In genomic region chr12:101911346-101911745, GRCm38 (mm10) we compare ENCODE assay signal across 9 mouse cellular contexts. TPM values are rescaled to one million over a fixed set of nuclear protein-coding genes. Genes with fewer than 3 reads are reported as not detected.
DNase-seq lines count a peak whose midpoint lies in the region; ATAC-seq and TF ChIP-seq lines count a peak whose summit lies in the region.
"Had no signal": no experiment of that assay in that cellular context is flagged by ENCODE, and none has a peak within 500 bp of the region (broad histone marks: within the 10 kb centered on the region; RNA-seq: fewer than 3 reads in every experiment).

No protein-coding gene starts in this region.

- intact Hi-C loops in heart, postnatal 36 days (cut with DNase I): no loop called here

- ATAC-seq in liver, embryonic 12.5 days: no peak

- DNase-seq in heart, embryonic 10.5 days (ENCODE audit: low spot score): no peak
- DNase-seq in heart, postnatal 36 days: no peak
- DNase-seq in spleen, adult 2 months (ENCODE audit: low read depth in 1 of 2, low spot score in 2 of 2): no peak
- no peak for DNase-seq in spleen, postnatal 36 days (ENCODE audit: low spot score in 2 of 2)
- DNase-seq in cerebellum, postnatal 25 days: no peak
- DNase-seq in gastrocnemius, adult 8-10 months (ENCODE audit: low spot score in 2 of 2): no peak
- no peak for DNase-seq in spleen, postnatal 10 days (ENCODE audit: low spot score in 2 of 2)
- DNase-seq: adrenal gland, adult 2 months had no signal

- H3K4me3 ChIP-seq in heart, embryonic 10.5 days: peak overlapping the region; percentile 78; the same call in 1 of the 2 replicates
- H3K4me3 ChIP-seq in spleen, adult 2 months (ENCODE audit: extremely low read depth, insufficient read depth, insufficient read length): peak overlapping the region; percentile 5; the same call in 1 of the 2 replicates
- peak overlapping the region; percentile 80 for H3K4me3 ChIP-seq in liver, embryonic 12.5 days

- H3K4me2 ChIP-seq in liver, embryonic 12.5 days: peak overlapping the region; percentile 84

- no peaks in the 10 kb centered on the region for H3K9me3 ChIP-seq in heart, embryonic 10.5 days
- no peaks in the 10 kb centered on the region for H3K9me3 ChIP-seq in liver, embryonic 12.5 days (replicated peaks)

- peak overlapping the region; percentile 89; the same call in 1 of the 2 replicates for H3K9ac ChIP-seq in liver, embryonic 12.5 days

- peaks cover 14% of the 10 kb centered on the region for H3K36me3 ChIP-seq in heart, embryonic 10.5 days
- H3K36me3 ChIP-seq in spleen, adult 2 months (ENCODE audit: control insufficient read depth, insufficient read depth, low read length): peaks cover 2% of the 10 kb centered on the region
- H3K36me3 ChIP-seq in liver, embryonic 12.5 days: peaks cover 28% of the 10 kb centered on the region

- WGBS in heart, embryonic 10.5 days: 92% methylated on average over 3 of the region's 3 CpGs
- WGBS in spleen, adult 2 months: 88% methylated on average over 3 of the region's 3 CpGs
- WGBS in liver, embryonic 12.5 days (ENCODE audit: insufficient replicate concordance): 83% methylated on average over 3 of the region's 3 CpGs

- no peak overlapping the region for H3K27ac ChIP-seq in heart, embryonic 10.5 days
- H3K27ac ChIP-seq in spleen, adult 2 months (ENCODE audit: insufficient read depth, low read length): no peak overlapping the region
- H3K27ac ChIP-seq in liver, embryonic 12.5 days: no peak overlapping the region

- H3K4me1 ChIP-seq in heart, embryonic 10.5 days: peaks cover 13% of the 10 kb centered on the region
- H3K4me1 ChIP-seq in spleen, adult 2 months (ENCODE audit: control insufficient read depth, insufficient read depth, insufficient read length): peaks cover 6% of the 10 kb centered on the region
- peaks cover 26% of the 10 kb centered on the region for H3K4me1 ChIP-seq in liver, embryonic 12.5 days

- no peak for TF ChIP-seq POLR2A in spleen, adult 2 months (IDR thresholded peaks at IDR 0.05; ENCODE audit: low read depth, low read length)

- H3K27me3 ChIP-seq in heart, embryonic 10.5 days (ENCODE audit: insufficient read depth, poor library complexity, severe bottlenecking): no peaks in the 10 kb centered on the region
- no peaks in the 10 kb centered on the region for H3K27me3 ChIP-seq in spleen, adult 2 months (ENCODE audit: control insufficient read depth, insufficient read depth, low read length)
- no peaks in the 10 kb centered on the region for H3K27me3 ChIP-seq in liver, embryonic 12.5 days (replicated peaks)

- TF ChIP-seq CTCF in spleen, adult 2 months (IDR thresholded peaks at IDR 0.05; ENCODE audit: extremely low read depth, insufficient read depth, insufficient read length, insufficient replicate concordance): no peak

RNA-seq across cellular contexts. Expression of gene Trip11, which starts 1.7 kb away (rescaled TPM):
- polyA plus RNA-seq in heart, embryonic 10.5 days (2016; fragmentation: Nextera tagmentation; extraction: Ambion mirVana): 20.5 and 20.8 TPM in 2 replicates
- 10 to 100 TPM; 33.6 to 35.3 TPM for total RNA-seq in heart, postnatal 36 days (2021)
- 2.5 and 3.3 TPM in 2 replicates for polyA plus RNA-seq in spleen, adult 2 months (2012; rRNA removed)
- polyA plus RNA-seq in liver, embryonic 12.5 days (2016; fragmentation: Nextera tagmentation; extraction: Ambion mirVana): 12.0 and 12.8 TPM in 2 replicates
- total RNA-seq in gastrocnemius, adult 8-10 months (2022): 10 to 100 TPM; 22.1 to 26.8 (median 23.4) TPM

RNA-seq across cellular contexts. Expression of gene Atxn3, which starts 46.7 kb away (rescaled TPM):
- polyA plus RNA-seq in heart, embryonic 10.5 days (2016; fragmentation: Nextera tagmentation; extraction: Ambion mirVana): 8.1 and 8.4 TPM in 2 replicates
- 10 to 100 TPM in 1 of 2 experiments, 1 to 10 TPM in 1; 9.1 to 10.7 TPM for total RNA-seq in heart, postnatal 36 days (2021)
- 2.4 and 3.0 TPM in 2 replicates for polyA plus RNA-seq in spleen, adult 2 months (2012; rRNA removed)
- polyA plus RNA-seq in liver, embryonic 12.5 days (2016; fragmentation: Nextera tagmentation; extraction: Ambion mirVana): 12.4 and 15.3 TPM in 2 replicates
- 1 to 10 TPM; 3.0 to 6.7 (median 5.2) TPM for total RNA-seq in gastrocnemius, adult 8-10 months (2022)

Comparison
In these comparisons a context has a peak if more than half of its experiments do, and no peak if none do; other contexts are left out.
1. H3K4me3 ChIP-seq: peak in every context shown above with its lines; median percentile 80 in liver, embryonic 12.5 days; 78 in heart, embryonic 10.5 days; 5 in spleen, adult 2 months.